Mouse (Mus musculus) kidney, postnatal 36 days (tissue): Measurements from ENCODE around the gene Gmfb.

Source experiments
- DNase-seq, 2 experiments: peaks; one replicate each; pipeline ENCODE4 v3.0.0; 2021 to 2022; ENCODE audit warnings: mixed read lengths in 2 of 2

The Gmfb gene

GRCm38 (mm10) chr14:46800684-46801345, 21.2 kb downstream of the Gmfb start:
- peak; percentile 41 to 45 for DNase-seq

- DNase-seq: no peak
These were observed 27.9 kb downstream of the Gmfb start for GRCm38 (mm10) chr14:46794157-46794556.

- no peak for DNase-seq
These were observed 31.3 kb downstream of the Gmfb start for GRCm38 (mm10) chr14:46790723-46791122.

GRCm38 (mm10) chr14:46790303-46790702, 31.7 kb downstream of the Gmfb start:
- DNase-seq: peak in 1 of 2 experiments; percentile 16

GRCm38 (mm10) chr14:46788505-46788901, 33.5 kb downstream of the Gmfb start:
- peak; percentile 18 to 26 for DNase-seq

GRCm38 (mm10) chr14:46787787-46788504, 34.1 kb downstream of the Gmfb start, which contains the start of gene Cnih1:
TSS of gene Cnih1 (minus strand) at chr14:46788411.
- DNase-seq: peak; percentile 89 to 94

- no peak for DNase-seq
These were observed 34.6 kb downstream of the Gmfb start for GRCm38 (mm10) chr14:46787454-46787786.

GRCm38 (mm10) chr14:46785247-46785646, 36.8 kb downstream of the Gmfb start:
- DNase-seq: no peak

- DNase-seq: no peak
These were observed 38.6 kb downstream of the Gmfb start for GRCm38 (mm10) chr14:46783327-46783926.

GRCm38 (mm10) chr14:46782187-46782828, 39.7 kb downstream of the Gmfb start:
- no peak for DNase-seq

GRCm38 (mm10) chr14:46781086-46781485, 41.0 kb downstream of the Gmfb start:
- DNase-seq: no peak

GRCm38 (mm10) chr14:46779217-46779616, 42.8 kb downstream of the Gmfb start:
- no peak for DNase-seq

GRCm38 (mm10) chr14:46778756-46779155, 43.3 kb downstream of the Gmfb start:
- DNase-seq: no peak

GRCm38 (mm10) chr14:46770036-46770435, 52.0 kb downstream of the Gmfb start:
- DNase-seq: no peak

- DNase-seq: no peak
These were observed 54.9 kb downstream of the Gmfb start for GRCm38 (mm10) chr14:46767116-46767515.

- DNase-seq: no peak
These were observed 60.9 kb downstream of the Gmfb start for GRCm38 (mm10) chr14:46761186-46761585.

- DNase-seq: peak; percentile 95 to 96
These were observed 61.5 kb downstream of the Gmfb start, which contains the start of gene Cdkn3 for GRCm38 (mm10) chr14:46760355-46761029. TSS of gene Cdkn3 (plus strand) at chr14:46760541.

- no peak for DNase-seq
These were observed 62.1 kb downstream of the Gmfb start for GRCm38 (mm10) chr14:46759970-46760354.
